Mouse (Mus musculus) intestine, embryonic 15.5 days (tissue): ENCODE data around the gene Plekhm1. TPM values are rescaled to one million over a fixed set of nuclear protein-coding genes. Genes with fewer than 3 reads are reported as not detected.
A peak's percentile ranks its signal among the peaks of the same experiment; 100 is the strongest.
"Not testable (repeated sequence)": the region's sequence is repeated elsewhere in the genome, so short reads cannot be mapped to it uniquely, and the experiment has no call there.

Experiments
- ATAC-seq: fragments of 200-750 bp; cut with Nextera tagmentation; 2 replicates; pipeline ENCODE4 v1.8.0; 2017; ENCODE audit warnings: moderate TSS enrichment, moderate library complexity
- H3K27ac ChIP-seq: fragments of 300-500 bp; sonication (generic); 2 replicates; pipeline ENCODE4 v1.5.1; 2015; ENCODE audit warnings: mild to moderate bottlenecking, inconsistent platforms
- H3K27me3 ChIP-seq: fragments of 300-500 bp; sonication (generic); replicated peaks from 2 replicates; pipeline ENCODE4 v1.6.1; 2015; ENCODE audit warnings: inconsistent platforms
- H3K36me3 ChIP-seq: fragments of 300-500 bp; sonication (generic); 2 replicates; pipeline ENCODE4 v1.6.1; 2015; ENCODE audit warnings: inconsistent platforms
- H3K4me1 ChIP-seq: fragments of 300-500 bp; sonication (generic); replicated peaks from 2 replicates; pipeline ENCODE4 v1.6.1; 2015; ENCODE audit warnings: inconsistent platforms
- H3K4me2 ChIP-seq: fragments of 300-500 bp; sonication (generic); replicated peaks from 2 replicates; pipeline ENCODE4 v1.6.1; 2015; ENCODE audit warnings: mild to moderate bottlenecking, inconsistent platforms
- H3K4me3 ChIP-seq: fragments of 300-500 bp; sonication (generic); replicated peaks from 2 replicates; pipeline ENCODE4 v1.5.1; 2015; ENCODE audit warnings: inconsistent platforms
- H3K9ac ChIP-seq: fragments of 300-500 bp; sonication (generic); 2 replicates; pipeline ENCODE4 v1.6.1; 2015; ENCODE audit warnings: inconsistent platforms
- H3K9me3 ChIP-seq: fragments of 300-500 bp; sonication (generic); 2 replicates; pipeline ENCODE4 v1.6.1; 2016; ENCODE audit warnings: inconsistent platforms
- WGBS: fragments of 180-500 bp; shearing (Covaris S2); methylation state at CpG from one replicate; pipeline ENCODE4 v1.1.7; 2015; 5-methylcytosine and 5-hydroxymethylcytosine counted together
- polyA plus RNA-seq: library from polyadenylated mRNA; unstranded; fragments of >200 nt; fragmentation: Nextera tagmentation; extraction: Ambion mirVana; gene quantifications from 2 replicates; pipeline ENCODE4 v1.2.1, GENCODE M21; 2015

The Plekhm1 gene
- polyA plus RNA-seq, 1 experiment from 2014 or later: 5.6 TPM

DNA sequence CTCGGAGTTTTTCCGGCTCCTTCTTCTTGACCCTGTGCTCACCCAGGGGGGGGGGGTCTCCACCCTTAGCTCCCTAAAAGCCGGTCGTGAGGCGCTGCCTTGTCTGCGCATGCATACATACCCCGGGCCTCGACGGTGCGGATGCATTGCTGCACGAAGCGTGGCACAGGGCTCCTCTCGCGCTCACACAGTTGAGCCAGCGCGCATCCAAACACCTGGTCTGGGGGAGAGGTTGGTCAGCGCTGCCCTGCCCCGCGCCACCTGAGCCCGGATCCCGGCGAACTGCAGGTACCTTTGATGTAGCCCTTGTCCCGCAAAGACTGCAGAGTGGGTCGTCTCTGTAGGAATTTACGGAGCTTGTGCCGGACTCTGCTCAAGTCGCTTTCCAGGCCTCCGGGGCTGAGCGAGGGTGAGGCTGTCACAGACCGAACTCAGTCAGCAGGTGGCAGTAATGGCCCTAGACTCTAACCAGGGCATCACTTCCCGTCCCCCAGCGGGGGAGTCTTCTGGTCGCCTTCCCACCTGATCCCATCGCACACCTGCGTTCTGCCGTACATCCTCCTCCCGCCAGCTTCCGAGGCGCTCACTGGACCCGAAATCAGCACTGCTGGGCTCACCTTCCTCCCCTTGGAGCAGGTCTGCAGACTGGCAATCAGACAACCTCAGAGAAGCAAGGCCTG lies 78.6 kb downstream of the Plekhm1 start:
- Histone ChIP-seq H3K36me3 (0 out of 2 replicates have a peak, but pooled peaks cover 3% of the 10 kb centered on the region), H3K4me1 (peaks cover 9% of the 10 kb centered on the region; the same call in 1 of the 2 replicates), H3K27ac (no peak overlapping the region), H3K4me2 (peak overlapping the region; percentile 51), H3K4me3 (peak overlapping the region; percentile 18), H3K9me3 (no peaks in the 10 kb centered on the region), H3K27me3 (peaks cover 15% of the 10 kb centered on the region), H3K9ac (no peak overlapping the region)
- WGBS: 24% methylated on average over 40 of the region's 40 CpGs
- ATAC-seq: peak; percentile 39; the same call in 1 of the 2 replicates

DNA sequence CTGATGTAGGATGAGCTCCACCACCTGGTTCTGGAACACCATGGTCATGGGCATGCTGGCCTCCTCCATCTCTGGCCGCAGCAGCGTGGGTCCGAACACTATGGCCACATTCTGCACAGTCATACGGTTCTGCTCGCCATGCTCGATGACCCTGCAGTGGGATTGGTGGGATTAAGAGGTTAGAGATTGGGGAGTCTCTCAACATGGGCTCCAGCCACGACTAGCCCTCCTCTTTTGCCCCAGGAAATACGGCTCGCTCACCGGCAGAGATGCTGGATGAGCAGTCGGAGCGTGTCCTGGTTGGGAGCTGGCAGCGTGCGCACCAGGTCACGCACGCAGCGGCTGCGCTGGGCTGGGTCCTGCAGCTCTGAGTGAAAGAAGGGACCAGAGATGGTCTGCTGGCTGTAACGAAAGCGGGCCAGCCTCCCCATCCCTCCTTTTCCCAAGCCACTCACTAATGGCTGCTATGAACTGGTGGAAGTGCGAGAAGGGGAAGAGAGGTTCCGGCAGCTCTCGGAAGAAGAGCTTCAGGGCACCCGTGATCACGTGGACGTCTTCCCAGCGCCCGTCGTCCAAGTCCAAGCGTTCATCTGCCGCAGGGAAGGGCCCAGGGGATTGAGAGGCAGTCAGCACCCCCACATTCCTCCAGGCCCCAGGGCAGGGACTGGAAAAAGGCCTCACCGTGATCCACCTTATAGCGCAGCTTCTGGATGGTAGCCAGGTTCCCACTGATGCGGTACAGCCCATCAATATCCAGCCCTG lies 79.4 kb downstream of the Plekhm1 start:
- Histone ChIP-seq H3K9ac (peak overlapping the region; percentile 18; the same call in 1 of the 2 replicates), H3K4me1 (peaks cover 9% of the 10 kb centered on the region; the same call in 1 of the 2 replicates), H3K4me2 (peak overlapping the region; percentile 51), H3K27ac (no peak overlapping the region), H3K27me3 (peaks cover 15% of the 10 kb centered on the region), H3K36me3 (0 out of 2 replicates have a peak, but pooled peaks cover 3% of the 10 kb centered on the region), H3K9me3 (no peaks in the 10 kb centered on the region), H3K4me3 (peak overlapping the region; percentile 18)
- 41% methylated on average over 34 of the region's 34 CpGs for WGBS
- ATAC-seq: peak; percentile 6; the same call in 1 of the 2 replicates

DNA sequence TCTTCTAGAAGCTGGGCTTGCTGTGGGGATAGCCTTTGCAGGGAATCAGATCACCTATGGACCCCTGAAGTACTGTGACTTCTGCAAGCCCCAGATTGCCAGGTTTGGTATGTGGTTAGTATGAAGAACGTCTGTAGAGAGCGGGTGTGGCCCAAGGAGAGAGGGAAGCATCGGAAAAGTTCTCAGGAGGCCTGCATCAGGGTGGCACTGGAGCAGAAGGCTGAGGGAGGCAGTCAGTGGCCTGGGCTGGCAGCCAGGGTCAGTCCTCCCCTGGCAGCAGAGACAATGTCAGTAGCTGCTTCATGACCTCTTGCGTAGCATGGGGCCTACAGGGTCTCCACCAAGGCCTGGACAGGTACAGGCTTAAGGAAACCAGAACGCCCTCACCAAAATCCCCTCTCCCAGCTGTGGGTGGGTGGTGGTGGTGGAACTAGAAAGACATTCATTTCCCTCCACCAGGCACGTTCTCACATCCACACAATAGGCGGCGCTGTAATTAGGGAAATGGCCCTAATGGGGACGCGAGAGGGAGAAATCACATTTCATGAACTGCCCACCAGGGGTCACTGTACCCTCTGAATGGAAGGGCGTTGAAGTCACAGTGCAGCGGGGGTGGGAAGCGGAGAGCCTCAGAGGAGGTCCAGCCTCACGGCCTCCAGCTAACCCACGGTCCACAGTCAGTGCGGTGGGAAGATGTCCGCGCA lies 80.1 kb downstream of the Plekhm1 start:
- no peaks in the 10 kb centered on the region for H3K9me3 ChIP-seq
- no peak overlapping the region; the same call in 1 of the 2 replicates for H3K9ac ChIP-seq
- H3K27me3 ChIP-seq: peaks cover 15% of the 10 kb centered on the region
- peak overlapping the region; percentile 18 for H3K4me3 ChIP-seq
- WGBS: 32% methylated on average over 18 of the region's 18 CpGs
- peaks cover 9% of the 10 kb centered on the region; the same call in 1 of the 2 replicates for H3K4me1 ChIP-seq
- H3K4me2 ChIP-seq: peak overlapping the region; percentile 51
- H3K27ac ChIP-seq: no peak overlapping the region
- peak; percentile 22 for ATAC-seq
- H3K36me3 ChIP-seq: 0 out of 2 replicates have a peak, but pooled peaks cover 3% of the 10 kb centered on the region

DNA sequence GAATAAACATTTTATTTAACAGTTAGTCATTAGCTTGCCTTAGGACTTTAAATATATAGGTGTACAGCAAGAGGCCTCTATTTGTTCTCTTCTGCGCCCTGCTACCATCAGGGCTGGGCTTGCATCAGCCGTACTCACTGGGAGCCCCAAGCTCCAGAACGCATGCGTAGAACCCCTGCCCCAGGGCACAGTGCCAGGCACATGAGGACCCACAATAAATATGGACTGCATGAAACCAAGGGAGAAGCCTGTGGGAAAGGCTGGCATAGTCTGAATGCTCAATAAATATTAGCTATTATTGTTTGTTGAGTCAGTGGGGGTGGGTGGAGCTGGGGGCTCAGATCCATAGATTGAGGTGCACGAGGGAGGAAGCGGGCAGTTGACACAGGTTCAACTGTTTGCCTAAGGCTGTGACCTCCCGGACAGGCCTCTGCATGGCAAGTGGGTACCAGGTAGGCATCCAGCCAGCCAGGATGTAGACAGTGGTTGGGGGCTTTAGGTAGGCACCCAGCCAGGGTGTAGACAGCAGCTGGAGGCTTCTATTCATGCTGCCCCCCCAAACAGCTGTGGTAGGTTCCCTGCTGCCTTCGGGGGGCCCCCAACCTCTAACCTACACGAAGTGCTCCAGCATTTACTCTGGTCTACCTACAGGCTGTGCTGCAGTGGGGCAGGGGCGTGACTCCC lies 80.8 kb downstream of the Plekhm1 start:
- H3K27ac ChIP-seq: no peak overlapping the region
- no peak overlapping the region for H3K4me2 ChIP-seq
- ATAC-seq: no peak
- no peak overlapping the region for H3K9ac ChIP-seq
- 82% methylated on average over 10 of the region's 10 CpGs for WGBS
- H3K27me3 ChIP-seq: peaks cover 15% of the 10 kb centered on the region
- peaks cover 9% of the 10 kb centered on the region; the same call in 1 of the 2 replicates for H3K4me1 ChIP-seq
- H3K9me3 ChIP-seq: no peaks in the 10 kb centered on the region
- H3K36me3 ChIP-seq: 0 out of 2 replicates have a peak, but pooled peaks cover 3% of the 10 kb centered on the region
- H3K4me3 ChIP-seq: no peak overlapping the region

DNA sequence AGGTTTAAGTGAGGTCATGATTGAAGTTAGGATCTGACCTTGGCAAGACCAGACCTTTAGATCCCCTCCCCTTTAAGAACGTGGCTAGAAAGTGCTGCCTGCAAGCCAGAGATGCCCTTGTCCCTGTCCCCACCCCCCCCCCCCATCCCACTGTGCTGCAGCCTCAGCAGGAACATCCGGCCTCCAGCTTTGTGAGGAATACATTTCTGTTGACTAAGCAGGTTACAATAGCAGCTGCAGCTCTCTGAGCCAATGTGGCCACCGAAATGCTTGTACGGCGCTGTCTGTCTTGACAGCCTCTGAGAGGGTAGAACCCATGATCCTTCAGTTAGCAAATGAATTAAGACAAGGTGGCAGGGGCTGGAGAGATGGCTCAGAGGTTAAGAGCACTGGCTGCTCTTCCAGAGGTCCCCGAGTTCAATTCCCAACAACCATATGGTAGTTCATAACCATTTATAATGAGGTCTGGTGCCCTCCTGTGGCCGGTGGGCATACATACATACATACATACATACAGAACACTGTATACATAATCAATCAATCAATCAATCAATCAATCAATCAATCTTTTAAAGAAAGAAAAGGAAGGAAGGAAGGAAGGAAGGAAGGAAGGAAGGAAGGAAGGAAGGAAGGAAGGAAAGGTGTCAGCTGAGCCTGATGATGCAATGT lies 81.7 kb downstream of the Plekhm1 start:
- H3K4me1 ChIP-seq: peaks cover 9% of the 10 kb centered on the region; the same call in 1 of the 2 replicates
- peaks cover 15% of the 10 kb centered on the region for H3K27me3 ChIP-seq

DNA sequence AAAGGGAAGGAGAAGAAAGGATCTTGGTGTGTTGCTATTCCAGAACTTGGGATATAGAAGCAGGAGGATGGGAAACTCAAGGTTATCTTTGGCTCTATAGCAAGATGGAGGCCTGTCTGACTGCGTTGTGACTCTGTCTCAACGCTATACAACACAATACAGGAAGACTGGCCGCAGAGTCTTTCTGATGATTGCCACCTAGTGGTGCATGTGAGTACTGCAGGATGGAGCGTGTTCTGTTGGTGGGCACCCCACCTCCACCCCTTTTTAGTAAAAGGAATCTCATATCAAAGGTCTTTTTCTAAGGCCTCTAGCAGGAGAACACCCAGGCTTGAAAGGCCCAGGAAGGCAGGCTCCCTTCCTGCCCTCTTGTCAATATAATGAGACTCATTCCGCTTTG lies 85.5 kb downstream of the Plekhm1 start:
- WGBS: 19% methylated on average over 5 of the region's 5 CpGs

More for the DNA sequence above, 81.7 kb downstream of the Plekhm1 start:
- Histone ChIP-seq H3K4me3 (no peak overlapping the region), H3K9me3 (no peaks in the 10 kb centered on the region), H3K36me3 (0 out of 2 replicates have a peak, but pooled peaks cover 3% of the 10 kb centered on the region), H3K4me2 (no peak overlapping the region), H3K27ac (no peak overlapping the region), H3K9ac (no peak overlapping the region)
- 71% methylated on average over 7 of the region's 7 CpGs for WGBS
- no peak for ATAC-seq

DNA sequence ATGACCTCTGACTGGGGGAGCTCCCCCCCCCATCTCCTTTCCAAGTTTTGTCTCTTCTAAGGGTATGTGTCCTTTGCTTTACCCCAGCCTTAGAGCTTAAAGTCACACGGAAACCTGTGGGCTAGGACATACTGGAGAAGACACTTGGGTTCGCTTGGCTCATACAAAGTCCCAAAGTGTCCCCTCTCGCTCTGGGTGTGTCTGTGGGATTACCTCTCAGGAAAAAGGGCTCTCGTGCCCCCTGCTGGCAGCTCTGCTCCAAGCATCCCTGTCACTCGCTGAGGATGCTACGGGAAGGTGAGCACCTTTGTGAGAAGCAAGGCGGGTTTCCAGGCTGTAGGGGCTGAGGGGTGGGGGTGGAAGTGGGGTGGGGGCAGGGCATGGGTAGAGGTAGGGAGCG lies 87.3 kb downstream of the Plekhm1 start:
- no peaks in the 10 kb centered on the region for H3K36me3 ChIP-seq
- 0 out of 2 replicates have a peak, but pooled peaks cover 5% of the 10 kb centered on the region for H3K4me1 ChIP-seq
- ATAC-seq: 0 out of 2 replicates have a peak, but pooled peaks have one; percentile 21
- H3K9ac ChIP-seq: no peak overlapping the region
- H3K4me2 ChIP-seq: no peak overlapping the region
- H3K27ac ChIP-seq: no peak overlapping the region
- H3K9me3 ChIP-seq: no peaks in the 10 kb centered on the region
- no peak overlapping the region for H3K4me3 ChIP-seq
- no peaks in the 10 kb centered on the region for H3K27me3 ChIP-seq
- 15% methylated on average over 8 of the region's 8 CpGs for WGBS

More for the DNA sequence above, 85.5 kb downstream of the Plekhm1 start:
- no peaks in the 10 kb centered on the region for H3K9me3 ChIP-seq
- ATAC-seq: no peak
- no peak overlapping the region for H3K27ac ChIP-seq
- H3K4me1 ChIP-seq: no peaks in the 10 kb centered on the region
- H3K4me3 ChIP-seq: no peak overlapping the region
- no peak overlapping the region for H3K4me2 ChIP-seq
- no peak overlapping the region for H3K9ac ChIP-seq
- 0 out of 2 replicates have a peak, but pooled peaks cover 3% of the 10 kb centered on the region for H3K36me3 ChIP-seq
- H3K27me3 ChIP-seq: no peaks in the 10 kb centered on the region

DNA sequence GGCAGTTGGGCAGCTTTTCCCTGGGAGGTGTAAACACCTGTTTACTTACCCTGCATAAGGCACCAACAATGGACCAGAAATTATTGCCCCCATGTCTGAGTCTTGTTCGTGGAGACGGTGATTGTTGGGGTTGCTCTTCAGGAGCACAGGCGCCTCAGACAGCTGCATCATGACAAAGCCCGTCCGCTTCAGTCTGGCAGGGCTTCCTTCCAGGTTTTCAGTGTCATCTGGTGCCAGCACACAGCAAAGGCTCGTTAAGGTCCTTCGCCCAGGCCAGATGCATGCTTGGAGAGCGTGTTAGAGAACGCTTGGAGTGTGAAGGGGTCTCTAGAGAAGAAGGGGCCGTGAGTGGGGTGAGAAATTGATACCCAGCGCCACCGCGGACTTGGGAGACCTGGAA lies 87.8 kb downstream of the Plekhm1 start:
- Histone ChIP-seq H3K27ac (no peak overlapping the region), H3K9ac (no peak overlapping the region), H3K27me3 (no peaks in the 10 kb centered on the region), H3K4me1 (0 out of 2 replicates have a peak, but pooled peaks cover 5% of the 10 kb centered on the region), H3K9me3 (no peaks in the 10 kb centered on the region), H3K36me3 (no peaks in the 10 kb centered on the region), H3K4me3 (no peak overlapping the region), H3K4me2 (no peak overlapping the region)
- no peak for ATAC-seq
- 56% methylated on average over 13 of the region's 13 CpGs for WGBS

DNA sequence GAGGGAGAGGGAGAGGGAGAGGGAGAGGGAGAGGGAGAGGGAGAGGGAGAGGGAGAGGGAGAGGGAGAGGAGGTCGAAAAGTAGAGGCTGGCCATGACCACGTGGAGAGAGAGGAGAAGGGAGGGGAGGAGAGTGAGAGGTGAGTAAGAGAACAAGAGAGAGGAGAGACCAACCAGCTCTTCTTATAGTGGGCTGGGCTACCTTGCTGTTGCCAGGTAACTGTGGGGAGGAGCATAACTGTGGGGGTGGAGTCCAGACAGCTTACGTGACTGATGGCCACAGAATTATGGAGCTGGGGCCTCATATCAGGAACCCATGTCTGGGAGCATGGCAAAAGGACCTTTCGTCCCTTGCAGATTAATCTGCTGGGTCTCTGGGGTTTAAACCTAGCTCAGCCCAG lies 89.7 kb downstream of the Plekhm1 start:
- 35% methylated on average over 4 of the region's 4 CpGs for WGBS
- ATAC-seq: peak; percentile 70
- H3K36me3 ChIP-seq, H3K4me2 ChIP-seq, H3K9me3 ChIP-seq, H3K9ac ChIP-seq, H3K27me3 ChIP-seq, H3K4me3 ChIP-seq, H3K27ac ChIP-seq, H3K4me1 ChIP-seq: not testable (repeated sequence)

DNA sequence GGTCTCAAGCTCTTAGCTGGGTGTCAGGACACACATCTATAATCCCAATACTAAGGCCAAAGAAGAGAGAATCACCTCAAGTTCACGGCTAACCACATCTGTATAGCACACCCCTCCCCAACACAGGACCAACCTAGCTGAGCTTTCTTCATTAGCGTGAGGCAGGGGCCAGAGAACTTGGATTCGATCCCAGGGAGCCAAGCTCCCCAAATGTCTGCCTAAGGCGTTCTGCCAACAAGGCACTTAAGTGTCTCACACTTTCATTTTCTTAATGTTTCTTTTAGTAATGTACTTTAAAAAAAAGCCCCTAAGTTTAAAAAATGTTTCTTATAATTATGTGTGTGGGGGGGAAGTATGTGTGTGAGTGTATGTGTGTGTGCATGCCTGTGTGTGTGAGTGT lies 91.8 kb downstream of the Plekhm1 start:
- Histone ChIP-seq H3K27ac (no peak overlapping the region), H3K27me3 (no peaks in the 10 kb centered on the region), H3K9ac (no peak overlapping the region), H3K9me3 (no peaks in the 10 kb centered on the region), H3K4me1 (0 out of 2 replicates have a peak, but pooled peaks cover 5% of the 10 kb centered on the region), H3K4me3 (no peak overlapping the region), H3K36me3 (no peaks in the 10 kb centered on the region), H3K4me2 (no peak overlapping the region)
- ATAC-seq: no peak
- WGBS: 50% methylated on average over 4 of the region's 4 CpGs

DNA sequence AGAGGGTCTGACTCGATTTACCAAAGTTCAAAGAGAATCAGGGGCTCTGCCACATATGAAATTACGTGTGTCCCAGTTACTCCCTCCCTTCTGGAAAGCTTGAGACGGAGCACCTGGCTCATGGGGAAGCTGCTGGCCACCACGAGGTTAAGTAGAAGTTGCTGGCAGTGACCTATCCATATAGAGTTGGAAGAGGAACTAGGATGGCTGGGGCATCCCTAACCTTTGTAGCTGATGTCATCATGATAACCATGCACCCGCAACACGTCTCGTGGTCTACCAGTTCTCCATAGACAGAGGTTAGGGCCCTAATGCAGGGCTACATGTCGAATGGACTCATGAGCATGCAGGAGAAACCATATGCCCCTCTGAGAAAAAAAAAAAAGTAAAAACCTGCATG lies 92.3 kb downstream of the Plekhm1 start:
- ATAC-seq: no peak
- 80% methylated on average over 8 of the region's 8 CpGs for WGBS
- Histone ChIP-seq H3K9ac (no peak overlapping the region), H3K36me3 (no peaks in the 10 kb centered on the region), H3K4me3 (no peak overlapping the region), H3K9me3 (no peaks in the 10 kb centered on the region), H3K4me1 (0 out of 2 replicates have a peak, but pooled peaks cover 5% of the 10 kb centered on the region), H3K4me2 (no peak overlapping the region), H3K27me3 (no peaks in the 10 kb centered on the region), H3K27ac (no peak overlapping the region)
